Mouse (Mus musculus): ENCODE data around the gene Rasa3.

- no peak for TF ChIP-seq CTCF (IDR thresholded peaks at IDR 0.05; ENCODE audit: low read depth)
- TF ChIP-seq EP300 (IDR thresholded peaks at IDR 0.05; ENCODE audit: low read depth), result no peak
Measured at GRCm38 (mm10) chr8:13620226-13620920, 57.0 kb downstream of the Rasa3 start.

Measured in heart, postnatal 0 days (tissue).